Mouse (Mus musculus): ENCODE data around the gene Mcf2l.

Gene Mcf2l

GRCm38 (mm10) chr8:12951051-12951630 lies 77.5 kb downstream of the Mcf2l start:
- DNase-seq (ENCODE audit: low spot score in 2 of 2) = no peak

- no peak for DNase-seq (ENCODE audit: low spot score in 2 of 2)
These were observed 79.1 kb downstream of the Mcf2l start for GRCm38 (mm10) chr8:12952699-12953098.

DNA sequence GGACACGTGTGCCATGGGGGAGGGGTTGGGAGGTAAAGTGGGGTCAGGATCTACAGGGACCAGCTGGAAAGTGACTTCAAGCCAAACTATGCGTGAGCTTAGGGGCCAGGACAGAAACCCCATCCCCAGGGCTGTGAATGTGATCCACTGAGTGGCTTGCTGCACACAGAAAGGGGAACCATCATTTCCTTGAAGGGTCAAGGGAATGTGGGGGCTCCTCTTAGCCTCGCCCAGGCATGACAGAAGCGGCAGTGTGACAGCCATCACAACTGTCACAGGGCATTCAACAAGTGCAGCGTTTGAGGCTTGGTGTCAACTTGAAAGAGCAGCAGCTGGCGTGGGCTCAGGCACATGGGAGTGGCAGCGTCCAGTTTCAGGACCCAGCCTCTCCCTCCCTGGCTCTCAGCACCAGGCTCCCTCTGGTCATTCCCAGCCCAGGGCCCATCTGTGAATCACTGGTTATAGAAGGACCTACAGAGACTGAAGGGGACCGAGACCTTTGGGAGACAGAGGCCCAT lies 81.8 kb downstream of the Mcf2l start:
- no peak for DNase-seq (ENCODE audit: low spot score in 2 of 2)

DNA sequence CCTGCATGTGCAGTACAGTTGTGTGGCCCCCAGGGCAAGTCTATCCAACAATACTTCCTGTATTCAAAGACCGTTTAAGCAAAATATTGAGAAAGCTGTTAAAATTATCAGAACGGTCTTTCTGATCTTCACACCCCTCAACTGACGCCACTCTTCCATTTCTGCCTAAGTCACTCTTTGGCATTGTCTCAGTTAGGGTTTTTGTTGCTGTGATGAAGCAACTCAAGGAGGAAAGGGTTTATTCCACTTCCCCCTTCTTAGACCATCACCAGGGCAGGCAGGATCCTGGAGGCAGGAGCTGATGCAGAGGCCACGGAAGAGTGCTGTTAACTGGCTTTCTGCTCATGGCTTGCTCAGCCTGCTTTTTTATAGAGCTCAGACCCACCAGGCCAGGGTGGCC lies 82.3 kb downstream of the Mcf2l start:
- DNase-seq (ENCODE audit: low spot score in 2 of 2) = no peak

DNA sequence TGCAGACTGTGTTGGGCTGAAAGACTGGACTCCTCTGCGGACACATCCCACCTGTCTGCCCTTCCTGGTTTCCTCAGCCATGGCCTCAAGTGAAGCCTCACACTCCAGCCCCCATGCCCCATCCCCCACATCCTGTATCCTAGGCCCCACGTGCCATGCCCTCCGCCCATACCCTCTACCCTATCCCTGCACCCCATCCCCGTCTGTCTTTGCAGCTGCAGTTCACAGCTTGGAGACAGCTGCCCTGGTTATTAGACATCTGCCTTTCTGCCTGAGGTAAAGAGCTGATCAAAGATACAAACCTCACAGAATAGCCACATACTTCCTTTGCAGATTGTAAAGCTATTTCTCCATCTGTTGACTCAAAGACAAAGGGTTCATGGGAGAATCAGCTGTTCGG lies 83.3 kb downstream of the Mcf2l start:
- no peak for DNase-seq (ENCODE audit: low spot score in 2 of 2)

DNA sequence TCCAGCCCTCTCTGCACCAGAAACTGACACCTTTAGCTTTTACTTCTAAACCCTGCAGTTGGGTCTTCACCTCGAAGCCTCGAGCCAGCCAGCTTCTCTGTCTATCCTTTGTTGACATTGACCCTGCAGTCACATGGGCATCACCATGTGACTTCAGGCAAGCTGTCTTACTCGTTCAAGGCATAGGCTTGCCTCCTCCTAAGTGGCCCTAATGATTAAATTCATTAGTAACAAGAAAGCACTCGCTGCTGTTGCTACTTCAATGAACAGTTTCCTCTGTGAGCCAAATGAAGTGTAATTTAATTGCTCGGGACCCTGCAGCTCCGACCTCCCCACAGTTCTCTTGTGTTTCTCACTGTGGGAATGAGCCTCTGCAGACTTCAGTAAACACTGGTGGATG lies 83.8 kb downstream of the Mcf2l start:
- no peak for DNase-seq (ENCODE audit: low spot score in 2 of 2)

DNA sequence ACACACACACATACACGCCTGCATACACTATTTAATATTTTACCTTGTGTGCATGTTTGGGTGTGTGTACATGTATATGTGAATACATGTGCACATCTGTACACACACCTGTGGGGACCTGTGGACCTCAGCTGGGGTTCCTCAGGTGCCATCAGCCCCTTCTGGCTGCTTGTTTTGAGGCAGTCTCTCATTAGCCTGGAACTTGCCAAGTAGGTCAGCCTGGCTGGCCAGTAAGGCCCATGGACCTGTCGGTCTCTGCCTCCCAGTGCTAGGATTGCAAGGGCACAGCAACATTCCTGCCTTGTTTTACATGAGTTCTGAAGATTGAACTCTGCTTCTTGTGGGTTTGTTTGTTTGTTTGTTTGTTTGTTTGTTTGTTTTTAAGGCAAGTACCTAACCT lies 87.0 kb downstream of the Mcf2l start:
- DNase-seq (ENCODE audit: low spot score in 2 of 2) = no peak

DNA sequence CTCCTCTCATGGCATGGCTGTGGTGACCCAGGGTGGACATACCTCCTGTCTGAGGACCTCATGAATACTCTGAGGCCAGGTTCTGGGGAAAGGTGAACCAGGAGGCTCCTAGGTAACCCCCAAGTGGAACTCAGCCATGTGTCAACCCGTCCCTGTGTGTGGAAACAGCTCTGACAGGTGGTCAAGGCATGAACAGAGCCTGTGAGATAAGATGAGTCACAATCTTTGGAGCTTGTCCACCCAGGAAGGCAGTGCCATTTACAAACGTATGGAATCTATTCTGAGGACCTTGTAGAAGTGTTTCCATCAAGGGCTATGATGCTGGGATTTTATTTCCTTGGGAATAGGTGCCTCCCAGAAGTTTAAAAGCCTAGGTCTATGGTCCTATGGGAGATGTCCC lies 87.6 kb downstream of the Mcf2l start:
- no peak for DNase-seq (ENCODE audit: low spot score in 2 of 2)

DNA sequence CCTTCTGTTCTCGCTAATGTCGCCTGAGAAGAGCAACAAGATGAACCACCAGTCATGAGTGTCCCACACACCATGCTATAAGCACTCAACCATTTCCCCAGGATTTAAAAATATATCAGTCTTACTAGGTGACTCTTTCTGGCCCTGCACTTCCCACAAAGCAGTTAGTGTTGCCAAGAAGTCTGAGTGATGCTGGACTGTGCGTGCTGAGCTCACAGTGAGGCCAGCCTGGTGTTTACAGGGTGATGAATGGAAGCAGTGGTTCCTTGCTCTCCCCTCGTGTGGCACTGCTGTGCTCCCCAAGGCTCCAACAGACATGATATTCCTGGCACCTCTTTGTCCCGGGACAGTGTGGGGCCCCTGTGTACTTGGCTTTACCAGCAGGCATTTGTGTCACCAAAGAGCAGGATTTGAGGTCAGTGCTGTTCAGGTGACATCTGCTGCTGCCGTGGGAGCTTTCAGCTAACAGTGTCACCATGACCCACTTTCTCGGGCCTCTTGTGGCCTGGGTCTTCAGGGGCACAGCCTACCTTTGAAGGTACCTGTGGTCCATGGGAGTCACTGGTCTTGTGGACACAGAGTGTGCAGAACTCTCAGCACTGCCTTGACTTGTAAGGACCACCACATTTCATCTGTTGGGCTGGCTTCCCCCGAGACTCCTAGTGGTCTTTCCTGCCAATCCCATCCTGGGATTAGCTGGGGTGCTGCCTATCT lies 88.4 kb downstream of the Mcf2l start:
- DNase-seq (ENCODE audit: low spot score in 2 of 2) = no peak

DNA sequence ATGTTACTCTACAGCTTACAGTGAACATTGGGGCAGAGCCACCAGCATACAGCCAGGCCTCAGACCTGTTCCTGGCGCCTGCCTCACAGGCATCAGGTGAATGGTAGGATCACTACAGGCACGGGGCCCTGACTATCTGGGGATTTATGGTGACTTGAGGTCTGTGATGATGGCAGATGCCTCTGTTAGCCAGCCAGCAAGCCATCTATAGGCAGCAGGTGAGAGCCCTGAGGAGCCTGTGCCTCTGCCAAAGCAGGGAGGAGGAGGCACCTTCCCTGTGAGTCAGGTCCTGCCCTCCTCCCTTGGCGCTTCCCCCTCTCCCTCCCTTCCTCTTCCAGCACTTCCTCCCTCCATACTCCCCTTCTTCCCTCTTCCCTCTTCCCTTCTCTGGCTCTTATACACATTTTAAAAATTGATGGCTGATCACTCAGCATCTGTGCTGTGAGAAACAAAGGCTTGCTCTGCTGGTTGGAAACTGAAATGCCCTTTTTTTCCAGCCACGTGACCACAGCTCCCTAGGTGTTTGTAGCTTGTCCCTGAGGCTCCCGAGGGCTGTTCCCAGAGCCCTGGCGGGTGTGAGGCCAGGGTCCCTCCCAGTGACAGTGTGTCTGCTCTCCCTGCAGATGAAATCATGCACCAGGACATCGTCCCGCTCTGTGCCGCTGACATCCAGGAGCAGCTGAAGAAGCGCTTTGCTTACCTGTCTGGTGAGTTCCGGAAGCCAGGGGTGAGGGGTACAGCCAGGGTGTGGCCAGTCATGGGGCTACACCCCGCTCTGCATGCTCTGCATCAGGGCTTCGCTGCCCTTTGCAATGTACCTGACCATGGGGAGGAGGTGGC lies 89.2 kb downstream of the Mcf2l start:
- no peak for DNase-seq (ENCODE audit: low spot score in 2 of 2)

DNA sequence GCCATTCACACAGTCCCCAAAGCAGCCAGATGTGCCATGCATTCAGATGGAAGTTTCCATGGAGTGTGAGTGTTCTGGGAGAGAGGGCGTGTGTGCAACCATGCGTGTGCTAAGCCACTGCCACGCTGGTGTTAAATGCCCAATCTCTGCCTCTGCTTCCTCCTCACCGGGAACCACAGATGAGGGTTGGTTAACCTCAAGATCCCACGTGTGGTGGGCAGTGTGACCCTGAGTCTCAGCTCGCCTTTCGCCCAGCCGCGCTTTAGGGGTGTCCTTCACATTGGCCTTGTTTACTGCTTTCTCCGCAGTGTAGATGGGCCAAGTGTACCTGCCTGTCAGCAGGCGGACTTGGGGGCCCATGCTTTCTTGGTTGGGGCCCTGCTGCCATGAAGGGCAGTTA lies 102.7 kb downstream of the Mcf2l start:
- DNase-seq (ENCODE audit: low spot score in 2 of 2) = no peak

- no peak for DNase-seq (ENCODE audit: low spot score in 2 of 2)
These were observed 103.1 kb downstream of the Mcf2l start for GRCm38 (mm10) chr8:12976723-12977122.

DNA sequence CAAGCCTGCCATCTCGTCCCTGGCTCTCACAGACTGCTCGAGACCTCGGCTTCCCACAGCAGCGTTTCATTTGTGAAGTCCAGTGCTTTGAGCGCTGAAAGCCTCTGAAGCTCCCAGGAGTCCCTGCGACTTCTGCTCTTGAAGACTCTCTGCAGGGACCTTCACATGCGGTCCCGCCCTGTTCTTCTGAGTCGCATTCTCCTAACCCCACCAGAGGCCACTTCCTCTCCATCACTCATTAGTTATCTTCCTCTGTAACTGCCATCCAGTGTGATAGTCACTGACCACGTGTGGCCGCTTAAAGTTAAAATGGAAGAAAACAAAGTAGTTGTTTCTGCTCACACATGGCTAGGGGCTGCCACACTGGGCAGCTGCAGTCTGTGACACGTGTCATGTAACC lies 103.7 kb downstream of the Mcf2l start:
- no peak for DNase-seq (ENCODE audit: low spot score in 2 of 2)

GRCm38 (mm10) chr8:12978308-12978707 lies 104.7 kb downstream of the Mcf2l start:
- no peak for DNase-seq (ENCODE audit: low spot score in 2 of 2)

DNA sequence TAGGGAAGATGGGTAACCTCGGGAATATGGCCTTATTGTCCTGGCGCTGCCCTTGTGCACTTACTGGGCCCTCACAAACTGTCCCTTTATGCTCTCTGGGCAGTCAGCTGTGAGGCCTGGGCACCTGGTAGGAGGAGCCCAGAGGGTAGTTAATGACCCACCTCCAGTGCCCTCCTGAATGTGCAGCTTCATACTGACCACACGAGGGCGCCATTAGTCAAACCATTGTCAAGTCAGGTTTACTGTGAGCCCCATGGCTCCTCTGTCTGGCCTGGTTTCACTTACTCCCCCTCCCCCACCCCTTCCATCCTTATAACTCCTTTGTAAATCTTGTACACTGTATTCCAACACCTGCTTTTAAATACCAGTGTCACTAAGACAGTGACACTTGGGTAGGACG lies 105.1 kb downstream of the Mcf2l start:
- DNase-seq (ENCODE audit: low spot score in 2 of 2) = peak; percentile 42 to 78

- peak in 1 of 2 experiments; percentile 22 for DNase-seq (ENCODE audit: low spot score in 2 of 2)
These were observed 110.3 kb downstream of the Mcf2l start for GRCm38 (mm10) chr8:12983681-12984467.

GRCm38 (mm10) chr8:12984601-12985243 lies 111.1 kb downstream of the Mcf2l start:
- DNase-seq (ENCODE audit: low spot score in 2 of 2) = no peak

GRCm38 (mm10) chr8:12985259-12985658 lies 111.7 kb downstream of the Mcf2l start:
- no peak for DNase-seq (ENCODE audit: low spot score in 2 of 2)

GRCm38 (mm10) chr8:12987571-12987970 lies 114.0 kb downstream of the Mcf2l start:
- no peak for DNase-seq (ENCODE audit: low spot score in 2 of 2)

- DNase-seq (ENCODE audit: low spot score in 2 of 2) = no peak
These were observed 115.3 kb downstream of the Mcf2l start for GRCm38 (mm10) chr8:12988722-12989430.

DNA sequence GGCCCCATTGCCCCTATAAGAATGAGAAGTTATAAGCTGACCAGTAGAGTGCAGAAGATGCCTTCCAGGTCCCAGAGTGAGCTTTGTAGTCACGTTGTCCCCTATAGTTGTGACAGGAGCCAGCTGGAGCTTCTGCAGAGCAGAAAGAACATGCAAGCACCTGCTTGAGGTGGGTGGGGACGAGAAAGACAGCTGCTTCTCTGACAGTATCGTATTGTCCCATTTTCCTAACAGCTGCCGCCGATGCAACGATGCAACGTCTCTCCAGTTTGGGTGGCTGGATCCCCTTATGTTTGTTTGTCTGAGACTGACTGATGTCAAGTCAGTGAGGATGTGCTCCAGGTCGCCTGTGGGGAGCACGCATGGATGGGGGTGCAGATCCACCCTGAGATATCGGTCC lies 117.8 kb downstream of the Mcf2l start:
- DNase-seq (ENCODE audit: low spot score in 2 of 2) = no peak

All from spleen, postnatal 4 days (tissue).